Mouse (Mus musculus) testis, adult 2 months (tissue): ENCODE measurements at regions not wholly inside any gene's neighbourhood (a gene's known extent, or its start where the extent isn't known, plus 50 kb on each side); places are given as distances from the start of the nearest gene placed in this dataset.

Experiments
- CTCF ChIP-seq: fragments of 200-500 bp; IDR thresholded peaks from 2 replicates; pipeline ENCODE4 v1.5.1; 2012; ENCODE audit warnings: low read depth, mild to moderate bottlenecking, inconsistent platforms, low read length, moderate library complexity; ENCODE audit not compliant: control insufficient read depth, insufficient read depth, insufficient replicate concordance
- POLR2A ChIP-seq: fragments of 200-500 bp; IDR thresholded peaks from 2 replicates; pipeline ENCODE4 v1.6.1; 2012; ENCODE audit warnings: low read depth, mild to moderate bottlenecking, inconsistent platforms, low read length, moderate library complexity; ENCODE audit not compliant: control insufficient read depth

DNA sequence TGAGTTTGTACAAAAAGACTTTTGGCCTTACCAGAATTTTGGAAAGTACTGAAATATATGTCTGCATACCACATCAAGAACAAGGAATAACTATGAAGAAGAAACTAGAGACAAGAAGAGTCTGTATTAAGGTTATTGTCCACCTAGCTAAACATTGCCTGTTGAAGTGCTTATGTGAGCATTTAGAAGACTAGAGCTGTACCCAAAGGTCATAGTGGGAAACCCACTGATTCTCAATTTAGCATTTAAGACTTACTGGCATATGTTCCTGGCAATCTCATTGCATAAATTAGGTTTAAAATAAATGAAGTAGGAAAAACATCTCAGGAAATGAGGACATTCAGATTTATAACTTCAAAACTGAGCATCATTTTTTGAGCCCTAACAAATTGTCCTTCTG, 793.3 kb upstream of the Klhl29 start:
- TF ChIP-seq POLR2A (no peak), CTCF (no peak)
